Mouse (Mus musculus): ENCODE data around the gene Mapk12.

DNA sequence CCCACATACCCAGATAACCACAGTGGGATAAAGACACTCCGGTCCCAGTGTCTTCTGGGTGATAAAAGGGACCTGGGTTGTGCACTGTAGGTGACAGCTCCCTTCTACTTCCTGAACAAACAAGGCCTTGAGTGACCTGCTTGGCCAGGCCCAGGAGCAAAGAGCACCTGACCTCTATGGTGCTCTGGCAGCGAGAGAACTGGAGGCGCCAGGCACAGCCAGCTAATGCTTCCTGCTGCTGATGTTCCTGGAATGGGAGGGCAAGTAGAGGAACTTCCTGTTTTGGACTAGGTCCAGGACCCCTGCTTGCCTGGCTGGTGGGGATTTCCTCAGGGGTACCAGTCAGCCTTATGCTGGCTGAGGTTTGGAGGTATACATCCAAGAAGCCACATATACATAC, 29.6 kb upstream of the Mapk12 start:
- TF ChIP-seq CHD2 (IDR thresholded peaks at IDR 0.05; ENCODE audit: low read depth, low read length): no peak
- no peak for TF ChIP-seq ZNF384 (IDR thresholded peaks at IDR 0.05; ENCODE audit: low read depth, low read length)
